Mouse (Mus musculus) G1E (cell line): ENCODE measurements around the gene Afap1l2.

Experiments used
- CTCF ChIP-seq: IDR thresholded peaks from 2 replicates; pipeline ENCODE4 v1.5.1; 2012; ENCODE audit warnings: low read depth, low read length, inconsistent platforms, mixed read lengths
- GATA1 ChIP-seq: IDR thresholded peaks from 2 replicates; pipeline ENCODE4 v1.6.1; 2012; ENCODE audit warnings: borderline replicate concordance, low read length, inconsistent platforms, mixed read lengths
- GATA2 ChIP-seq: IDR thresholded peaks from 2 replicates; pipeline ENCODE4 v1.6.1; 2012; ENCODE audit warnings: low read depth, low read length, inconsistent platforms, borderline replicate concordance
- POLR2AphosphoS5 ChIP-seq: IDR thresholded peaks from 2 replicates; pipeline ENCODE4 v1.6.1; 2012; ENCODE audit warnings: low read depth, low read length, inconsistent platforms; ENCODE audit not compliant: insufficient replicate concordance
- TAL1 ChIP-seq: conservative IDR thresholded peaks from 2 replicates; pipeline ENCODE4 v1.6.1; 2012; ENCODE audit warnings: low read depth, low read length, inconsistent platforms, mixed read lengths

DNA sequence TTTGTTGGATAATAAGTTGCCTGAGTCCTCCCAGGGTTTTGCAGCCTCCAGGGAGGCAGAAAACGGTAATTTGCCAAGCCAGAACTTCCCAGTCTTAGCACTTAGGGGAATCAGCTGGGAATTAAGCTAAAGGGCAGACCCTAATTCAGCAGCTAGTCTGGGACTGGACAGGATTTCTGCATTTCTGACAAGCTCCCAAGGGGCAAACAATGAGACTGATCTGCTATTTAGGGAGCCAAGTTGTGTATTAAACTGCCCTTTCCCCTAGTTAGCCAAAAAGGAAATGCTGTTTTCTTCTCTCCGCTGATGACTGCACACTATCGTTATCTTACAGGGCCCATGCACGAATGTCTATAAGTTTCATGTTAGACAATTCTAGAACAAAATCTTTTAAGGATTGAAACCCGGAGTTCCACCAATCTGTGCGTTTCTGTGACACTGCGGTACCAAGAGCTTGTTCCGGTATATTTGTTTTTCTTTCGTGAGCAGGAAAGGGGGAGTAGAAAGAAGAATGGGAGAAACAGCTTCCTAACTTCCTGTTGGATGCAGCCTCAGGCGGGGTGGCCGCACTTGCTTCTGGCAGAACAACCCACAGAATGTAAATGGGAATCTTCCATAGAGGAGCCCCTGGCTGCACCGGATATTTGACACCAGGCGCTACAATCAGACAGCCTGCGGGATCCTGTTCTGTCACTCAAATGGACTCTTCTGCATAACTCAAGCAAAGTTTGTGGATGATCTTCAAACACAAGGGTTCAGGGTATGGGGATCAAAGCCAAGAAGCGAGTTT lies 9.2 kb upstream of the Afap1l2 start:
- TF ChIP-seq CTCF, result no peak
- no peak for TF ChIP-seq GATA1
- no peak for TF ChIP-seq TAL1
- no peak for TF ChIP-seq POLR2AphosphoS5
- no peak for TF ChIP-seq GATA2
